Mouse (Mus musculus) lung, adult 2 months (tissue): ENCODE data around the gene Trim2. TPM values are rescaled to one million over a fixed set of nuclear protein-coding genes. Genes with fewer than 3 reads are reported as not detected.

Experiments
- DNase-seq: peaks from one replicate; pipeline ENCODE4 v3.0.0; 2022
- H3K4me1 ChIP-seq: fragments of 200-500 bp; 2 replicates; pipeline ENCODE4 v1.6.1; 2011; ENCODE audit warnings: low read length; ENCODE audit not compliant: control insufficient read depth, insufficient read depth
- H3K4me3 ChIP-seq: fragments of 200-500 bp; replicated peaks from 2 replicates; pipeline ENCODE3; 2011; ENCODE audit warnings: low read depth, mild to moderate bottlenecking, control low read depth, low read length; ENCODE audit errors: extremely low read depth
- CTCF ChIP-seq: fragments of 200-500 bp; IDR thresholded peaks from 2 replicates; pipeline ENCODE4 v1.5.1; 2011; ENCODE audit warnings: mild to moderate bottlenecking, low read length, control low read depth; ENCODE audit not compliant: insufficient read depth
- POLR2A ChIP-seq: fragments of 200-500 bp; IDR thresholded peaks from 2 replicates; pipeline ENCODE4 v1.6.1; 2011; ENCODE audit warnings: low read depth, mild to moderate bottlenecking, control low read depth, low read length, borderline replicate concordance; ENCODE audit errors: extremely low read depth
- WGBS: fragments of 180-500 bp; shearing (Covaris S2); methylation state at CpG from one replicate; pipeline ENCODE4 v1.1.7; 2018; 5-methylcytosine and 5-hydroxymethylcytosine counted together
- polyA plus RNA-seq: library from polyadenylated mRNA; depleted of rRNA; stranded (reverse); fragments of >200 nt; gene quantifications from 2 replicates; pipeline ENCODE4 v1.2.3, GENCODE M21; 2012

Trim2 gene
- polyA plus RNA-seq, 1 experiment, result 26.3 TPM

GRCm38 (mm10) chr3:84191141-84191881 lies 115.4 kb downstream of the Trim2 start:
- WGBS, result 60% methylated on average over 21 of the region's 21 CpGs
- Histone ChIP-seq H3K4me1 (peaks cover 4% of the 10 kb centered on the region; the same call in 1 of the 2 replicates), H3K4me3 (peak overlapping the region; percentile 42)
- peak; percentile 33 for DNase-seq
- TF ChIP-seq CTCF (peak; percentile 8; the same call in 1 of the 2 replicates), POLR2A (no peak)

GRCm38 (mm10) chr3:84190513-84191061 lies 116.1 kb downstream of the Trim2 start:
- TF ChIP-seq CTCF, result no peak
- TF ChIP-seq POLR2A, result no peak
- Histone ChIP-seq H3K4me1 (peaks cover 4% of the 10 kb centered on the region; the same call in 1 of the 2 replicates), H3K4me3 (peak overlapping the region; percentile 57)
- 16% methylated on average over 41 of the region's 41 CpGs for WGBS
- peak; percentile 37 for DNase-seq

GRCm38 (mm10) chr3:84189629-84190173 lies 117.0 kb downstream of the Trim2 start:
- Histone ChIP-seq H3K4me3 (no peak overlapping the region), H3K4me1 (peaks cover 4% of the 10 kb centered on the region; the same call in 1 of the 2 replicates)
- TF ChIP-seq POLR2A (no peak), CTCF (no peak)
- DNase-seq, result no peak
- WGBS, result 30% methylated on average over 10 of the region's 10 CpGs

GRCm38 (mm10) chr3:84181717-84182116 lies 125.0 kb downstream of the Trim2 start:
- Histone ChIP-seq H3K4me1 (no peaks in the 10 kb centered on the region), H3K4me3 (no peak overlapping the region)
- 66% methylated on average over 4 of the region's 4 CpGs for WGBS
- TF ChIP-seq CTCF (no peak), POLR2A (no peak)
- no peak for DNase-seq

GRCm38 (mm10) chr3:84181102-84181501 lies 125.6 kb downstream of the Trim2 start:
- Histone ChIP-seq H3K4me3 (no peak overlapping the region), H3K4me1 (no peaks in the 10 kb centered on the region)
- TF ChIP-seq CTCF (no peak), POLR2A (no peak)
- DNase-seq, result no peak
- WGBS, result 40% methylated on average over 8 of the region's 8 CpGs

- no peaks in the 10 kb centered on the region for H3K4me1 ChIP-seq
- H3K4me3 ChIP-seq, result no peak overlapping the region
- WGBS, result 86% methylated on average over 2 of the region's 2 CpGs
- TF ChIP-seq CTCF (no peak), POLR2A (no peak)
- DNase-seq, result no peak
Observed at GRCm38 (mm10) chr3:84180304-84180703, 126.4 kb downstream of the Trim2 start.

GRCm38 (mm10) chr3:84177834-84178233 lies 128.8 kb downstream of the Trim2 start:
- WGBS, result 52% methylated on average over 2 of the region's 2 CpGs
- H3K4me1 ChIP-seq, result no peaks in the 10 kb centered on the region
- TF ChIP-seq CTCF, result no peak
- no peak for TF ChIP-seq POLR2A
- no peak overlapping the region for H3K4me3 ChIP-seq
- no peak for DNase-seq

- TF ChIP-seq CTCF, result peak; percentile 92
- TF ChIP-seq POLR2A, result no peak
- Histone ChIP-seq H3K4me1 (no peaks in the 10 kb centered on the region), H3K4me3 (no peak overlapping the region)
- WGBS, result 52% methylated on average over 7 of the region's 7 CpGs
- peak; percentile 67 for DNase-seq
Observed at GRCm38 (mm10) chr3:84175337-84176315, 131.1 kb downstream of the Trim2 start.
